Mouse (Mus musculus) embryonic facial prominence, embryonic 11.5 days (tissue): ENCODE measurements around the gene Ube2h. TPM values are rescaled to one million over a fixed set of nuclear protein-coding genes. Genes with fewer than 3 reads are reported as not detected.

Source experiments
- ATAC-seq: fragments of 200-750 bp; cut with Nextera tagmentation; replicated peaks from 2 replicates; pipeline ENCODE4 v1.8.0; 2017; ENCODE audit warnings: low read depth; ENCODE audit not compliant: insufficient number of reproducible peaks, low FRiP score, low TSS enrichment
- DNase-seq: peaks from one replicate; pipeline ENCODE4 v3.0.0-alpha.2; 2015; ENCODE audit warnings: low spot score
- H3K27ac ChIP-seq: fragments of 300-500 bp; sonication (generic); replicated peaks from 2 replicates; pipeline ENCODE4 v1.5.1; 2014; ENCODE audit warnings: mild to moderate bottlenecking, low read depth, low read length, control low read depth
- H3K27me3 ChIP-seq: fragments of 300-500 bp; sonication (generic); 2 replicates; pipeline ENCODE4 v1.6.1; 2014; ENCODE audit warnings: mild to moderate bottlenecking, low read length, moderate library complexity, mixed read lengths; ENCODE audit not compliant: control insufficient read depth, insufficient read depth
- H3K36me3 ChIP-seq: fragments of 300-500 bp; sonication (generic); replicated peaks from 2 replicates; pipeline ENCODE4 v1.6.1; 2014; ENCODE audit warnings: low read depth, mild to moderate bottlenecking, low read length, moderate library complexity, mixed read lengths; ENCODE audit not compliant: control insufficient read depth, insufficient read depth
- H3K4me1 ChIP-seq: fragments of 300-500 bp; sonication (generic); 2 replicates; pipeline ENCODE4 v1.6.1; 2014; ENCODE audit warnings: low read length, mixed read lengths; ENCODE audit not compliant: control insufficient read depth, insufficient read depth
- H3K4me2 ChIP-seq: fragments of 300-500 bp; sonication (generic); 2 replicates; pipeline ENCODE4 v1.6.1; 2014; ENCODE audit warnings: low read depth, mild to moderate bottlenecking, control low read depth, low read length, moderate library complexity
- H3K4me3 ChIP-seq: fragments of 300-500 bp; sonication (generic); 2 replicates; pipeline ENCODE4 v1.5.1; 2014; ENCODE audit warnings: low read depth, low read length, control low read depth
- H3K9ac ChIP-seq: fragments of 300-500 bp; sonication (generic); replicated peaks from 2 replicates; pipeline ENCODE4 v1.6.1; 2014; ENCODE audit warnings: mild to moderate bottlenecking, control low read depth, low read length
- H3K9me3 ChIP-seq: fragments of 300-500 bp; sonication (generic); replicated peaks from 2 replicates; pipeline ENCODE4 v1.6.1; 2016; ENCODE audit warnings: mild to moderate bottlenecking, low read length, inconsistent platforms, mixed read lengths; ENCODE audit not compliant: control insufficient read depth
- WGBS: fragments of 180-500 bp; shearing (Covaris S2); extraction: QIAGEN DNeasy Blood & Tissue Kit; methylation state at CpG from one replicate; pipeline ENCODE4 v1.1.7; 2014; 5-methylcytosine and 5-hydroxymethylcytosine counted together
- polyA plus RNA-seq: library from polyadenylated mRNA; unstranded; fragments of >200 nt; fragmentation: Nextera tagmentation; extraction: Ambion mirVana; gene quantifications from 2 replicates; pipeline ENCODE4 v1.2.1, GENCODE M21; 2014

Gene Ube2h
- polyA plus RNA-seq, 1 experiment from 2014 or later, result 52.4 TPM

- peak overlapping the region; percentile 82 for H3K27ac ChIP-seq
- peak overlapping the region; percentile 43 for H3K4me3 ChIP-seq
- DNase-seq (peak; percentile 66), ATAC-seq (peak; percentile 14; the same call in 1 of the 2 replicates)
- no peaks in the 10 kb centered on the region for H3K9me3 ChIP-seq
- H3K9ac ChIP-seq, result peak overlapping the region; percentile 64
- H3K27me3 ChIP-seq, result peaks cover 71% of the 10 kb centered on the region
- peaks cover 17% of the 10 kb centered on the region for H3K4me1 ChIP-seq
- H3K4me2 ChIP-seq, result peak overlapping the region; percentile 49
- WGBS, result under 1% methylated on average over 80 of the region's 80 CpGs
- no peaks in the 10 kb centered on the region for H3K36me3 ChIP-seq
Measured at GRCm38 (mm10) chr6:30173551-30174460, 130.5 kb downstream of the Ube2h start.

- Histone ChIP-seq H3K4me3 (peak overlapping the region; percentile 43), H3K27ac (peak overlapping the region; percentile 75), H3K27me3 (peaks cover 63% of the 10 kb centered on the region), H3K36me3 (no peaks in the 10 kb centered on the region), H3K9me3 (no peaks in the 10 kb centered on the region), H3K4me2 (peak overlapping the region; percentile 49), H3K4me1 (peaks cover 15% of the 10 kb centered on the region), H3K9ac (peak overlapping the region; percentile 64)
- DNase-seq (peak; percentile 52), ATAC-seq (no peak)
- 1% methylated on average over 44 of the region's 44 CpGs for WGBS
Measured at GRCm38 (mm10) chr6:30172820-30173550, 131.4 kb downstream of the Ube2h start.

GRCm38 (mm10) chr6:30172441-30172819, 131.9 kb downstream of the Ube2h start:
- H3K4me2 ChIP-seq, result peak overlapping the region; percentile 49
- peak overlapping the region; percentile 43 for H3K4me3 ChIP-seq
- H3K4me1 ChIP-seq, result peaks cover 15% of the 10 kb centered on the region

GRCm38 (mm10) chr6:30171967-30172366, 132.4 kb downstream of the Ube2h start:
- DNase-seq (peak; percentile 36), ATAC-seq (no peak)
- Histone ChIP-seq H3K4me3 (peak overlapping the region; percentile 43), H3K27me3 (peaks cover 56% of the 10 kb centered on the region), H3K36me3 (no peaks in the 10 kb centered on the region), H3K27ac (0 out of 2 replicates have a peak overlapping the region, but pooled peaks have one; percentile 13), H3K9ac (peak overlapping the region; percentile 18; the same call in 1 of the 2 replicates), H3K9me3 (no peaks in the 10 kb centered on the region), H3K4me1 (peaks cover 15% of the 10 kb centered on the region), H3K4me2 (peak overlapping the region; percentile 49; the same call in 1 of the 2 replicates)
- WGBS, result 24% methylated on average over 10 of the region's 10 CpGs

More at GRCm38 (mm10) chr6:30172441-30172819, 131.9 kb downstream of the Ube2h start:
- ATAC-seq, result no peak
- H3K36me3 ChIP-seq, result no peaks in the 10 kb centered on the region
- no peaks in the 10 kb centered on the region for H3K9me3 ChIP-seq
- 0 out of 2 replicates have a peak overlapping the region, but pooled peaks have one; percentile 13 for H3K27ac ChIP-seq
- DNase-seq, result no peak
- H3K27me3 ChIP-seq, result peaks cover 61% of the 10 kb centered on the region
- 11% methylated on average over 8 of the region's 8 CpGs for WGBS
- H3K9ac ChIP-seq, result peak overlapping the region; percentile 64

- H3K4me3 ChIP-seq, result peak overlapping the region; percentile 43
- DNase-seq (no peak), ATAC-seq (no peak)
- H3K27me3 ChIP-seq, result peaks cover 50% of the 10 kb centered on the region
- WGBS, result 29% methylated on average over 8 of the region's 8 CpGs
- H3K4me1 ChIP-seq, result peaks cover 14% of the 10 kb centered on the region
- no peaks in the 10 kb centered on the region for H3K9me3 ChIP-seq
- no peak overlapping the region for H3K27ac ChIP-seq
- peak overlapping the region; percentile 49; the same call in 1 of the 2 replicates for H3K4me2 ChIP-seq
- no peaks in the 10 kb centered on the region for H3K36me3 ChIP-seq
- H3K9ac ChIP-seq, result peak overlapping the region; percentile 18
Measured at GRCm38 (mm10) chr6:30171226-30171625, 133.1 kb downstream of the Ube2h start.

GRCm38 (mm10) chr6:30169148-30169547, 135.2 kb downstream of the Ube2h start:
- no peaks in the 10 kb centered on the region for H3K36me3 ChIP-seq
- 30% methylated on average over 12 of the region's 12 CpGs for WGBS
- no peak overlapping the region for H3K4me2 ChIP-seq
- peaks cover 3% of the 10 kb centered on the region for H3K4me1 ChIP-seq
- peaks cover 31% of the 10 kb centered on the region for H3K27me3 ChIP-seq
- H3K9ac ChIP-seq, result no peak overlapping the region
- ATAC-seq, result 0 out of 2 replicates have a peak, but pooled peaks have one; percentile 37
- peak; percentile 76 for DNase-seq
- H3K4me3 ChIP-seq, result no peak overlapping the region
- no peaks in the 10 kb centered on the region for H3K9me3 ChIP-seq
- no peak overlapping the region for H3K27ac ChIP-seq

- Histone ChIP-seq H3K36me3 (no peaks in the 10 kb centered on the region), H3K4me2 (no peak overlapping the region), H3K27ac (no peak overlapping the region), H3K9ac (no peak overlapping the region), H3K27me3 (peaks cover 22% of the 10 kb centered on the region), H3K4me1 (no peaks in the 10 kb centered on the region; the same call in none of the 2 replicates), H3K9me3 (no peaks in the 10 kb centered on the region), H3K4me3 (no peak overlapping the region)
- WGBS, result 91% methylated on average over 3 of the region's 3 CpGs
- no peak for DNase-seq
- ATAC-seq, result no peak
Measured at GRCm38 (mm10) chr6:30168275-30168674, 136.1 kb downstream of the Ube2h start.
